Mouse (Mus musculus): ENCODE measurements at regions not wholly inside any gene's neighbourhood (a gene's known extent, or its start where the extent isn't known, plus 50 kb on each side); places are given as distances from the start of the nearest gene placed in this dataset.

GRCm38 (mm10) chr12:54537690-54538319 lies 118.6 kb downstream of the Sptssa start:
- no peak for ATAC-seq (ENCODE audit: low FRiP score)
- WGBS = 83% methylated on average over 7 of the region's 7 CpGs

DNA sequence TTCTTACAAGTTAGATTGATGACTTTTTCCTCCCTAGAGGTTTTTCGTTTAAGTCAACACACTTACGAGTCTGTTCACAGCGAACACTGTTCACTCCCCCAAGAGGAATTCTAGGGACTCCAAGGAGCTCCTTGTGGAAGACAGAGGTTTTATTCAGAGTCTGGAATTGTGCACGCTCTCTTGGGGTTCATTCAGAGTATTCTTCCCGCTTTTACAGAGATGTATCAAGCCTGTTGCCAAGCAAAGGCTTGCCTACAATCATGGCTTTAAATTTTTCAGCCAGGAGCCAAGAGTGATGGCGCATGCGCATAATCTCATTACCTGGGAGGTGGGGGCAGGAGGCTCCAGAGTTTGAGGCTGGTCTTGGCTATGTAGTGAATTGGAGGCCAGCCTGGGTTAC lies 119.4 kb downstream of the Sptssa start:
- Histone ChIP-seq H3K4me3 (no peak overlapping the region), H3K4me1 (peaks cover 17% of the 10 kb centered on the region), H3K4me2 (replicated peaks) (no peak overlapping the region), H3K9ac (no peak overlapping the region), H3K9me3 (replicated peaks) (no peaks in the 10 kb centered on the region), H3K27me3 (no peaks in the 10 kb centered on the region), H3K36me3 (no peaks in the 10 kb centered on the region), H3K27ac (no peak overlapping the region)
- WGBS = 62% methylated on average over 7 of the region's 7 CpGs
- ATAC-seq (ENCODE audit: low FRiP score) = no peak

More at GRCm38 (mm10) chr12:54537690-54538319, 118.6 kb downstream of the Sptssa start:
- Histone ChIP-seq H3K9ac (no peak overlapping the region), H3K27ac (no peak overlapping the region), H3K9me3 (replicated peaks) (no peaks in the 10 kb centered on the region), H3K27me3 (no peaks in the 10 kb centered on the region), H3K36me3 (no peaks in the 10 kb centered on the region), H3K4me1 (peaks cover 17% of the 10 kb centered on the region), H3K4me2 (replicated peaks) (no peak overlapping the region), H3K4me3 (no peak overlapping the region)

DNA sequence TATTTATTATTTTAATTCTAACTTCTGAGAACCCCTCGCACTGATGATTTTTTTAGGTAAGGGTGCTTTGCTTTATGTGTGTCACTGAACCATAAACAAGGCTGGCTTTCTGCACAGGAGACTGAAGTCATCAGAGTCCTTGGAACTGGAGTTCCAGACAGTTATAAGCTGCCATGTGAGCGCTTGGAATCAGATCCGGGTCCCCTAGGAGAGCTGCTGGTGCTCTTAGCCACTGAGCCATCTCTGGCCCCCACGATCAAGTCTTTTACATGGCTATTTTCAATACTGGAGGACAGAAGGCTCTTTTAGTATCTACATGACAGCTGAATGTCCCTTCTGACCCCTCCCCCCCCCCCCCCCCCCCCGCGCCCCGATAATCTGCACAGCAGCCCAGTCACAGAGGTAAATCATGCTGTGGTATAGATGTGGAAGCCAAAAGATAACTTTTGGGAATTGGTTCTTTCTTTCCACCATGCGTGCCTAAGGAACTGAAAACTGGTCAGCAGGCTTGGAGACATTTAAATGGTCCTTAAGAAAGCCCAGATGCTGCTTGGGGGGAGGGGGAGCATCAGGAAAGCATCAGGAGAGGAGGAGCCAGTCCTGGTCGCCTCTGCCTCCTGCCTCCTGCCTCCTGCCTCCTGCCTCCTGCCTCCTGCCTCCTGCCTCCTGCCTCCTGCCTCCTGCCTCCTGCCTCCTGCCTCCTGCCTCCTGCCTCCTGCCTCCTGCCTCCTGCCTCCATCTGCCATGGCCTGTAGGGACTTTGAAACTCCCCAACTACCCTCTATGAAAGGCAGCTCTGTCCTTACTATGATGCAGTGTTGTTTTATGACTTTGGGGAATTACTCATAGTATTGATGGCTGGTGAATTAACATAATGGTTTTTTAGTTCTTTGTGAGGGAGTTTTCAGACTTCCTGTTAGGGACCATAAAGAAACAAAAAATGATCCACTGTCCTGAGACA lies 120.5 kb downstream of the Sptssa start:
- Histone ChIP-seq H3K9ac (no peak overlapping the region), H3K4me1 (peaks cover 17% of the 10 kb centered on the region), H3K27ac (peak overlapping the region; percentile 26; the same call in 1 of the 2 replicates), H3K9me3 (replicated peaks) (no peaks in the 10 kb centered on the region), H3K36me3 (no peaks in the 10 kb centered on the region), H3K27me3 (no peaks in the 10 kb centered on the region), H3K4me3 (no peak overlapping the region), H3K4me2 (replicated peaks) (no peak overlapping the region)
- WGBS = 38% methylated on average over 7 of the region's 9 CpGs
- ATAC-seq (ENCODE audit: low FRiP score) = peak; percentile 58; the same call in 1 of the 2 replicates

DNA sequence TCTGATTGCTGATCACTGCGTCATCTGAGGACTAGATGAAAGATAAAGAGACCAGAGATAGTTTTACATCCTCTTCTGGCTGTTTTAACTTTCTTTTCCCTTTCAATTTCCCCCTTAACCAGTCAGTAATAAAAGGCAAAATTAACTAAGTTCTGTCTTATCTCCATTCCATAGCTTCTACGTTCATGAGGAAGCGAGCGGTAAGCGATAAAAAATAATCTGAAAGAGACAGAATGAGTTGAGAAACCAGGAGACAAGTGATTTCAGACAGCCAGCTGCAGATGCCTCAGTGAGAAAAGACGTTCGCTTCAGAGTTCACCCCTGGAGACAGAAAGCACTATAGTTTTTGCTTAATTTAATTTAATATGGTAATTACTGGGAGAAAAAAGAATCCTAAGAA lies 121.5 kb downstream of the Sptssa start:
- Histone ChIP-seq H3K4me2 (replicated peaks) (no peak overlapping the region), H3K4me1 (peaks cover 17% of the 10 kb centered on the region), H3K9me3 (replicated peaks) (no peaks in the 10 kb centered on the region), H3K9ac (no peak overlapping the region), H3K36me3 (no peaks in the 10 kb centered on the region), H3K27me3 (no peaks in the 10 kb centered on the region), H3K27ac (0 out of 2 replicates have a peak overlapping the region, but pooled peaks have one; percentile 48), H3K4me3 (no peak overlapping the region)
- no peak for ATAC-seq (ENCODE audit: low FRiP score)
- WGBS = 61% methylated on average over 7 of the region's 7 CpGs

GRCm38 (mm10) chr12:54533134-54533533 lies 123.2 kb downstream of the Sptssa start:
- H3K4me3 ChIP-seq = no peak overlapping the region
- H3K4me2 ChIP-seq (replicated peaks) = no peak overlapping the region
- no peaks in the 10 kb centered on the region for H3K27me3 ChIP-seq
- no peak for ATAC-seq (ENCODE audit: low FRiP score)
- no peak overlapping the region for H3K9ac ChIP-seq
- WGBS = 56% methylated on average over 5 of the region's 5 CpGs
- H3K27ac ChIP-seq = no peak overlapping the region
- peaks cover 17% of the 10 kb centered on the region for H3K4me1 ChIP-seq
- no peaks in the 10 kb centered on the region for H3K9me3 ChIP-seq (replicated peaks)
- no peaks in the 10 kb centered on the region for H3K36me3 ChIP-seq

DNA sequence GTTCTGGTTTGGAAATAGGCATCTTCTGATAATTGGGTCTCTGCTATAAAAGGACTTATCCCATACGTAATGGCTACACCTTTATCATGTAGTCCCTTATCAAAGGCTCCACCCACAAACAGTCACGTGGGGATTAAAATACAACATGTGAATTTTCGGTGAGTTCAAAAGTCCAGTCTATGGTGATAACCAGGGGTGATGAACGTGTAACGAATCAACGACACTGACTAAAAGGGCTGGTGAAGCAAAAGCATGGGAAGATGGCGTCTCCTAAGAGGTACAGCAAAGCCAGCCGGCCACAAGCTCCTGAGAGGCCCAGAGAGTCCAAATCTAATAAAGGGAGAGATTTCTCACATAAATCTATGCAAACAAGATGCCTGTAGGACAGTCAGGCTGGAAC lies 124.3 kb downstream of the Sptssa start:
- no peak for ATAC-seq (ENCODE audit: low FRiP score)
- WGBS = 92% methylated on average over 8 of the region's 8 CpGs

GRCm38 (mm10) chr12:54528046-54528445 lies 128.3 kb downstream of the Sptssa start:
- no peaks in the 10 kb centered on the region for H3K9me3 ChIP-seq (replicated peaks)
- H3K27ac ChIP-seq = no peak overlapping the region
- no peak overlapping the region for H3K9ac ChIP-seq
- no peak for ATAC-seq (ENCODE audit: low FRiP score)
- no peak overlapping the region for H3K4me2 ChIP-seq (replicated peaks)
- H3K4me3 ChIP-seq = no peak overlapping the region
- H3K4me1 ChIP-seq = no peaks in the 10 kb centered on the region
- no peaks in the 10 kb centered on the region for H3K27me3 ChIP-seq
- H3K36me3 ChIP-seq = no peaks in the 10 kb centered on the region

More for the DNA sequence above, 124.3 kb downstream of the Sptssa start:
- Histone ChIP-seq H3K27me3 (no peaks in the 10 kb centered on the region), H3K4me3 (no peak overlapping the region), H3K27ac (no peak overlapping the region), H3K9ac (no peak overlapping the region), H3K9me3 (replicated peaks) (no peaks in the 10 kb centered on the region), H3K36me3 (no peaks in the 10 kb centered on the region), H3K4me2 (replicated peaks) (no peak overlapping the region), H3K4me1 (peaks cover 14% of the 10 kb centered on the region)

- Histone ChIP-seq H3K27ac (no peak overlapping the region), H3K36me3 (no peaks in the 10 kb centered on the region), H3K4me1 (no peaks in the 10 kb centered on the region), H3K27me3 (no peaks in the 10 kb centered on the region), H3K9ac (no peak overlapping the region), H3K4me2 (replicated peaks) (no peak overlapping the region), H3K9me3 (replicated peaks) (no peaks in the 10 kb centered on the region), H3K4me3 (no peak overlapping the region)
- no peak for ATAC-seq (ENCODE audit: low FRiP score)
- 81% methylated on average over 2 of the region's 2 CpGs for WGBS
Observed at GRCm38 (mm10) chr12:54527577-54527976, 128.8 kb downstream of the Sptssa start.

DNA sequence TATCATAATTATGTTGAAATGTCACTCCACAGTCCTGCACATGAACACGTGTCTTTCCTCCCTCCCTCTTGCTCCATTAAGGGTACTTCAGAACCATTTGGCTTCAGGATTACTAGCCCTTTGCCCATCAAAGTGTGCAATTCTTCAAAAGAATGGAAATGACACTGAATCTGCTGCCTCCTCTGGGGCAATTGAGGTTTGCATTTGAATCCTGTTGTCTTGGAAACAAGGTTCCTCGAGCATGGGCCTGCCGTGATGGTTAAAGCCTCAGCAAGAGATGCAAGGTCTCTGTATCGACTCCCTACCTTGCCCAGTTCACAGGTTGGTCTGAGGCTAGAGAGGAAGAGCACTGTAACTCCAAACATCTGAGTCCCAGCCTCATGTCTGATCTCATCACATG lies 136.0 kb downstream of the Sptssa start:
- Histone ChIP-seq H3K9ac (no peak overlapping the region), H3K27ac (no peak overlapping the region), H3K27me3 (no peaks in the 10 kb centered on the region), H3K4me1 (no peaks in the 10 kb centered on the region), H3K36me3 (no peaks in the 10 kb centered on the region), H3K9me3 (replicated peaks) (no peaks in the 10 kb centered on the region), H3K4me2 (replicated peaks) (no peak overlapping the region), H3K4me3 (no peak overlapping the region)
- no peak for ATAC-seq (ENCODE audit: low FRiP score)
- 36% methylated on average over 4 of the region's 4 CpGs for WGBS

DNA sequence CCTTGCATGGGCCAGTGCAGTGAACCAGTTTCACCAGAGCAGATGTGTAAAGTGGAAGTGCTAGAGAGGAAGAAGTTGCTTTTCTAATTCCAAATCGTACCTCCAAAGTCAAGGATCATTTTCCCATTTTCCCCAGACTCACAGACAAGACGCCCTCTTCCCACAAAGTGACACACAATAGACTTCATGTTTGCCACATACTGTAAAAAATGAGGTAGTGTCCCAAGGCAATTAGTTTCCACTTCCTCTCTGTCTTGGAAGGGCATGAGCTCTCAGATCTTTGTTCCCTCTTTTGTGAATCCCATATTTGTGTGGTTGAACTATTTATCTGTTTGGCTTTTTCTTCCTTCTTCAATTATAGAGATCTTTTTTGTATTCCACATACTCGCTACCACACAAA lies 137.0 kb downstream of the Sptssa start:
- WGBS = 86% methylated on average over 3 of the region's 3 CpGs
- no peak overlapping the region for H3K9ac ChIP-seq
- H3K9me3 ChIP-seq (replicated peaks) = no peaks in the 10 kb centered on the region
- H3K4me2 ChIP-seq (replicated peaks) = no peak overlapping the region
- ATAC-seq (ENCODE audit: low FRiP score) = no peak
- no peaks in the 10 kb centered on the region for H3K27me3 ChIP-seq
- H3K27ac ChIP-seq = no peak overlapping the region
- no peaks in the 10 kb centered on the region for H3K4me1 ChIP-seq
- no peak overlapping the region for H3K4me3 ChIP-seq
- H3K36me3 ChIP-seq = no peaks in the 10 kb centered on the region

- no peak overlapping the region for H3K4me2 ChIP-seq (replicated peaks)
- no peaks in the 10 kb centered on the region for H3K27me3 ChIP-seq
- H3K9ac ChIP-seq = no peak overlapping the region
- WGBS = 77% methylated on average over 3 of the region's 3 CpGs
- H3K4me1 ChIP-seq = no peaks in the 10 kb centered on the region
- no peak overlapping the region for H3K4me3 ChIP-seq
- H3K27ac ChIP-seq = no peak overlapping the region
- H3K36me3 ChIP-seq = no peaks in the 10 kb centered on the region
- no peak for ATAC-seq (ENCODE audit: low FRiP score)
- H3K9me3 ChIP-seq (replicated peaks) = no peaks in the 10 kb centered on the region
Observed at GRCm38 (mm10) chr12:54517265-54517664, 139.1 kb downstream of the Sptssa start.

- no peak for ATAC-seq (ENCODE audit: low FRiP score)
- H3K4me2 ChIP-seq (replicated peaks) = no peak overlapping the region
- no peak overlapping the region for H3K9ac ChIP-seq
- H3K27ac ChIP-seq = no peak overlapping the region
- H3K36me3 ChIP-seq = no peaks in the 10 kb centered on the region
- no peak overlapping the region for H3K4me3 ChIP-seq
- H3K9me3 ChIP-seq (replicated peaks) = no peaks in the 10 kb centered on the region
- no peaks in the 10 kb centered on the region for H3K4me1 ChIP-seq
- H3K27me3 ChIP-seq = no peaks in the 10 kb centered on the region
- 79% methylated on average over 3 of the region's 3 CpGs for WGBS
Observed at GRCm38 (mm10) chr12:54516463-54516862, 139.9 kb downstream of the Sptssa start.
